Mouse (Mus musculus) hindbrain, embryonic 11.5 days (tissue): ENCODE results near the gene Hoxc4. TPM values are rescaled to one million over a fixed set of nuclear protein-coding genes. Genes with fewer than 3 reads are reported as not detected.

Experiments used
- ATAC-seq: fragments of 200-750 bp; cut with Nextera tagmentation; 2 replicates; pipeline ENCODE4 v1.8.0; 2017; ENCODE audit warnings: mild to moderate bottlenecking, moderate TSS enrichment, moderate library complexity; ENCODE audit not compliant: low FRiP score
- DNase-seq: peaks from one replicate; pipeline ENCODE4 v3.0.0-alpha.2; 2015; ENCODE audit warnings: low spot score
- H3K27ac ChIP-seq: fragments of 300-500 bp; sonication (generic); 2 replicates; pipeline ENCODE4 v1.5.1; 2014; ENCODE audit warnings: mild to moderate bottlenecking, low read depth, low read length
- H3K27me3 ChIP-seq: fragments of 300-500 bp; sonication (generic); 2 replicates; pipeline ENCODE4 v1.6.1; 2014; ENCODE audit warnings: mild to moderate bottlenecking, low read length, moderate library complexity, mixed read lengths; ENCODE audit not compliant: control insufficient read depth, insufficient read depth
- H3K36me3 ChIP-seq: fragments of 300-500 bp; sonication (generic); 2 replicates; pipeline ENCODE4 v1.6.1; 2014; ENCODE audit warnings: mild to moderate bottlenecking, low read length, moderate library complexity, mixed read lengths; ENCODE audit not compliant: control insufficient read depth, insufficient read depth
- H3K4me1 ChIP-seq: fragments of 300-500 bp; sonication (generic); replicated peaks from 2 replicates; pipeline ENCODE4 v1.6.1; 2014; ENCODE audit warnings: low read length, mixed read lengths; ENCODE audit not compliant: control insufficient read depth, insufficient read depth
- H3K4me2 ChIP-seq: fragments of 300-500 bp; sonication (generic); replicated peaks from 2 replicates; pipeline ENCODE4 v1.6.1; 2014; ENCODE audit warnings: mild to moderate bottlenecking, low read depth, low read length
- H3K4me3 ChIP-seq: fragments of 300-500 bp; sonication (generic); 2 replicates; pipeline ENCODE4 v1.5.1; 2014; ENCODE audit warnings: low read depth, low read length
- H3K9ac ChIP-seq: fragments of 300-500 bp; sonication (generic); 2 replicates; pipeline ENCODE4 v1.6.1; 2014; ENCODE audit warnings: low read depth, low read length
- H3K9me3 ChIP-seq: fragments of 300-500 bp; sonication (generic); 2 replicates; pipeline ENCODE4 v1.6.1; 2016; ENCODE audit warnings: low read length; ENCODE audit not compliant: control insufficient read depth
- WGBS: fragments of 180-500 bp; shearing (Covaris S2); extraction: QIAGEN DNeasy Blood & Tissue Kit; methylation state at CpG from one replicate; pipeline ENCODE4 v1.1.7; 2014; 5-methylcytosine and 5-hydroxymethylcytosine counted together
- polyA plus RNA-seq: library from polyadenylated mRNA; unstranded; fragments of >200 nt; fragmentation: Nextera tagmentation; extraction: Ambion mirVana; gene quantifications from 2 replicates; pipeline ENCODE4 v1.2.1, GENCODE M21; 2014

Gene Hoxc4
- 37.3 and 37.8 TPM in 2 replicates for polyA plus RNA-seq

DNA sequence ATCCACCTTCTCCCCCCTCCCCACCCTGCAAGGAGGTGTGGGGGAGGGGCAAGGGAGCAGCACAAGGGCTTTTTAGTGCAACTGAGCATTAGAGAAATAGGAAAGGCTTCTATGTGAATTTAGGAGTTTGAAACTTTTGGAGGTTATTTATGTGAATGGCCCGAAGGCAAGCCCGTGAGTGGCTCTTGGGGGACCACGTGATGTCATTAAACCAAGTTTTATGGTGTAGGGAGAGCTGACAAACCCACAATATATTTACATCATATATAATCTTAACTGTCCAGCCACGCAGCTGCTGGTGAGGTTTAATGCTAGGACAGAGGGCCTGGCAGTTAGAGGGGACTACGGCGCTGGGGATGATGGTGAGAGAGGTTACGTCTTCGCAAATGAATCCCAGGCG is at the start of gene Hoxc4:
Gene Hoxc4, plus strand, starts transcription at position 299 of the 400 bp plus-strand sequence.
- no peak for ATAC-seq
- WGBS: 3% methylated on average over 9 of the region's 9 CpGs
- H3K4me1 ChIP-seq: no peaks in the 10 kb centered on the region
- peaks cover 98% of the 10 kb centered on the region for H3K27me3 ChIP-seq
- peak within 1 kb of the TSS; percentile 35; the same call in 1 of the 2 replicates for H3K9ac ChIP-seq
- 0 out of 2 replicates have a peak within 1 kb of the TSS, but pooled peaks have one; percentile 30 for H3K27ac ChIP-seq
- peak within 1 kb of the TSS; percentile 15 for H3K4me3 ChIP-seq
- H3K4me2 ChIP-seq: peak within 1 kb of the TSS; percentile 36
- no peaks in the 10 kb centered on the region for H3K9me3 ChIP-seq
- DNase-seq: no peak
- no peaks in the 10 kb centered on the region for H3K36me3 ChIP-seq

DNA sequence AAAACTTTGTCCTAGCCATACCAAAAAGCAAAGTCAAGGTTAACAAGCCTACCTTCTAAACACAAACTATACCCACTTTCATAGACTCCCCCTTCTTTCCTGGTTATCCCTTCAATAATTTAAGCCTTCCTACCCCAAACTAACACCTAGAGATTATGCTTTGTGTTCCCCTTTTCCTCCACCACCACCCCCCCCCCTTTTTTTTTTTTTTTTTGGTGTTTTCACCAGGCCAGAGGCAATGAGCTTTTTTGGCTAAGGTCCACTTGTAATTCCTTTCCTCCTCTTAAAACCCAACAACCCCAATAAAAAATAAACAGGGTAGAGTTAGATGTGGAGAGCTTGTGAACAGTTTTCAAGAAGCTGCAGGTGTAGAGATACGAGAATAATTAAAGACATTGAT is 49.4 kb upstream of the Hoxc4 start:
- Histone ChIP-seq H3K27me3 (peaks cover 96% of the 10 kb centered on the region), H3K4me1 (no peaks in the 10 kb centered on the region), H3K4me2 (no peak overlapping the region), H3K9ac (no peak overlapping the region), H3K36me3 (no peaks in the 10 kb centered on the region), H3K27ac (no peak overlapping the region), H3K4me3 (no peak overlapping the region), H3K9me3 (no peaks in the 10 kb centered on the region)
- DNase-seq (no peak), ATAC-seq (no peak)
- 50% methylated on average over 1 of the region's 1 CpGs for WGBS

DNA sequence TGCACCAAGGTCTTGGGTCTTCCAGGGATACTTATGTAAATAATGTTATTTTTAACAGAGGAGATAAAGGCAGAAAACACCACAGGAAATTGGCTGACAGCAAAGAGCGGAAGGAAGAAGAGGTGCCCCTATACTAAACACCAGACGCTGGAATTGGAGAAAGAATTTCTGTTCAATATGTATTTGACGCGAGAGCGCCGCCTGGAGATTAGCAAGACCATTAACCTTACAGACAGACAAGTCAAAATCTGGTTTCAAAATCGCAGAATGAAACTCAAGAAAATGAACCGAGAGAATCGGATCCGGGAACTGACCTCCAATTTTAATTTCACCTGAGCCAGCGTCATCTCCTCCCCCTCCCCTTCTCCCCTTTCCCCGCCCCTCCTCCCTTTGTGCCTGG is 48.0 kb upstream of the Hoxc4 start:
- no peak overlapping the region for H3K4me3 ChIP-seq
- DNase-seq: no peak

DNA sequence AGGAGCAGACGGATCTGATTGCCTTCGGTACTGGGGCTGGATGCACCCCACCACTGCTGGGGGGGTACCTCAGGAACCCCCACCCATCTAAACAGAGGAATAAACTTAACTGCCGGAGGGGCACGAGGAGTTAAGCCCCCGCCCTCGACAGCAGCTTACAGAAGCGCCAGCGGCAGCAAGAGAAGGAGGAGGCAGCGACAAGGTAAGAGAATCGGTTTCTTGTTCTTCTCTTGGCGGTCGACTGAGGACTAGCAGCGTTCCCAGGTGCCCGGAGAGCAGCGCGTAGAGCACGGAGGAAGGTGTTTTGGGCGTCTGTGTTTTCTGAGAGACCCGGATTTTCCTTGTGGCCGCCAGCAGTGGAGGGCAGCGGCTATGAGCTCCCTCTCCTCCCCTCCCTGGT is 46.5 kb upstream of the Hoxc4 start:
- Histone ChIP-seq H3K9ac (no peak overlapping the region), H3K4me1 (no peaks in the 10 kb centered on the region)
- no peak for ATAC-seq

More for the DNA sequence above, 48.0 kb upstream of the Hoxc4 start:
- Histone ChIP-seq H3K4me2 (no peak overlapping the region), H3K36me3 (no peaks in the 10 kb centered on the region), H3K27me3 (peaks cover 94% of the 10 kb centered on the region), H3K4me1 (no peaks in the 10 kb centered on the region), H3K9ac (no peak overlapping the region), H3K9me3 (no peaks in the 10 kb centered on the region), H3K27ac (no peak overlapping the region)
- no peak for ATAC-seq
- WGBS: 4% methylated on average over 12 of the region's 12 CpGs

DNA sequence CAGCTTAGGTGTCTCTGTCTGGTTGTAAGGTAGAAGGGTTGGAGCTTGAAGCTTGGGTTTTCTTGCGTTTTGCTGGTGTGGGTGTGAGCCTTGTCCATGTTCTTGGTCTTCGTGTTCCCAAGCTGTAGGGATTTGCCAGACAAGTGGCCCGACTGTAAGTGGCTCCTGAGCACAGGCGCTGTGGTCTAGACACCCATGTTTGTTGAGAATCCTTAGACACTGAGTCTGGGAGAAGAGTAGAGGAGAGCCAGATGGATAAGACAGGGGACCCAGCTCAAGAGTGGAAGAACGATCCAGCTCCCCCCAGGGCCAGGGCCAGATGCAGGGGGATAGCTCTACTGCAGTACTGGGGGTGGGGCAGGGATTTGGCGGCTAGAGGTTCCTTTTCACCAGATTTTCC is 46.0 kb upstream of the Hoxc4 start:
- H3K4me3 ChIP-seq: no peak overlapping the region
- no peaks in the 10 kb centered on the region for H3K9me3 ChIP-seq
- H3K36me3 ChIP-seq: no peaks in the 10 kb centered on the region
- no peak for DNase-seq
- ATAC-seq: no peak
- H3K9ac ChIP-seq: no peak overlapping the region
- H3K4me1 ChIP-seq: no peaks in the 10 kb centered on the region
- peaks cover 94% of the 10 kb centered on the region for H3K27me3 ChIP-seq
- no peak overlapping the region for H3K4me2 ChIP-seq
- WGBS: under 1% methylated on average over 6 of the region's 6 CpGs
- H3K27ac ChIP-seq: no peak overlapping the region

More for the DNA sequence above, 46.5 kb upstream of the Hoxc4 start:
- DNase-seq: no peak
- no peaks in the 10 kb centered on the region for H3K36me3 ChIP-seq
- H3K27ac ChIP-seq: no peak overlapping the region
- H3K9me3 ChIP-seq: no peaks in the 10 kb centered on the region
- H3K27me3 ChIP-seq: peaks cover 94% of the 10 kb centered on the region
- H3K4me2 ChIP-seq: no peak overlapping the region
- H3K4me3 ChIP-seq: no peak overlapping the region
- 2% methylated on average over 21 of the region's 21 CpGs for WGBS

DNA sequence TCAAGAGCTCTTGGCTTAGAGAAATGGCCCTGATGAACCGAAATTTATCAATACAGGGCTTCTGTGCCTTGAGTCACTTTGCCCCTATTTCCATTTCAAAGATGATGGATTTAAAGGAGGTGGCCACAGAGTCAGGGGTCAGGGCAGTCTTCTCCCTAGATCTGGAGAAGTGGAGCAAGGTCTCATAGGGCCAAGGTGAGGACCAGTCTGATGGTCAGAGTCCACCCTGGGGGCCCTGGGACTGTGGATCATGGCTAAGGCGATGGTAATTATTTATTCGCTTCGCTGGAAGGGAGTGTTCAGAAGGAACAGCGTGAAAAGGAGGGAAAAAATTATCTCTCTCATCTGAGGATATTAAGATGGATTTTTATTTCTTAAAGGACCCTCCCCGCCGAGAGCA is 43.7 kb upstream of the Hoxc4 start:
- Histone ChIP-seq H3K4me1 (no peaks in the 10 kb centered on the region), H3K9me3 (no peaks in the 10 kb centered on the region), H3K9ac (no peak overlapping the region), H3K36me3 (no peaks in the 10 kb centered on the region), H3K27ac (no peak overlapping the region), H3K27me3 (peaks cover 96% of the 10 kb centered on the region), H3K4me2 (no peak overlapping the region), H3K4me3 (no peak overlapping the region)
- WGBS: 5% methylated on average over 7 of the region's 7 CpGs
- ATAC-seq (no peak), DNase-seq (no peak)

DNA sequence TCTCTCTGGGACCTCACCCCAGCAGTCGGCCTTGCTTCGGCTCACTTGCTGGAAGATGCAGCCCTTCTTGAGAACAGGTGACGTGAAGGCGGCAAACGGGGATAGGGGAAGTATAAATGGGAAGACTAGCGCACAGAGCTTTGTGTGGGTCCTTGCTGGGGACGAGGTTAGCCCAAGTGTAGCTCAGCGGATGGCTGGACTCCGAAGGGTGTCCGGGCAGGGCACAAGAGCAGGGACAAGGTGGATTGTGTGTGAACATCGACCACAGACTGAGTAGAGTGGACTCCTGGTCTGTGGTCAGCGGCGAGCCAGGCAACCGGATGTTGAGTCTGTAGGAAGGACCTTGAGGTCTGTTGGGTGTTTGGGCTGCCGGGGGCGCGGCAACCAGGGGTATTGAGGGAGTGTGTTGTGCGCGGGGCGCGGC is 43.0 kb upstream of the Hoxc4 start:
- Histone ChIP-seq H3K4me2 (no peak overlapping the region), H3K4me1 (no peaks in the 10 kb centered on the region), H3K27me3 (peaks cover 96% of the 10 kb centered on the region), H3K27ac (no peak overlapping the region), H3K9ac (no peak overlapping the region), H3K4me3 (no peak overlapping the region), H3K36me3 (no peaks in the 10 kb centered on the region), H3K9me3 (no peaks in the 10 kb centered on the region)
- DNase-seq (no peak), ATAC-seq (no peak)
- under 1% methylated on average over 21 of the region's 21 CpGs for WGBS

DNA sequence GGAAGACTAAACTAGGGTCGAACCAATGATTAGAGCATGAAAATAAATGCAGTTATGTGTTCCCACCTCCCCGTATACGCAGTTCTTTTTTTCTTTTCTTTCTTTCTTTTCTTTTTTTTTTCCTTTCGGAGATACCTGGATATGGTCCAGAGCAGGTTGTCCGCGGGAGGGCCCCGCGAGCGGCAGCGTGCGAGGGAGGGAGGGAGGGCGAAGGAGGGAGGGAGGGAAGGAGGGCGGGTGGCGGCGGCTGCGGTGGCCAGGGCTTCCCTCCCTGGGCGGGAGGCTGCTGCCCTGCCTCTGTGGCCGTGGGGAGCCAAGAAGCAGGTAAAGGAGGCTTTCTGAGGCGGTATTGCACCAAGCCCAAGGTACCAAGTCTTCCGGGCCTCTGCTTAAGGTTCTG is 42.6 kb upstream of the Hoxc4 start, which contains the start of gene Hoxc9:
Gene Hoxc9, plus strand, starts transcription at position 269 of the 400 bp plus-strand sequence.
- DNase-seq (no peak), ATAC-seq (no peak)
- Histone ChIP-seq H3K36me3 (no peaks in the 10 kb centered on the region), H3K27ac (no peak within 1 kb of the TSS), H3K9me3 (no peaks in the 10 kb centered on the region), H3K4me3 (no peak within 1 kb of the TSS), H3K4me2 (no peak within 1 kb of the TSS), H3K4me1 (no peaks in the 10 kb centered on the region), H3K27me3 (peaks cover 96% of the 10 kb centered on the region), H3K9ac (no peak within 1 kb of the TSS)
- 3% methylated on average over 6 of the region's 20 CpGs for WGBS

DNA sequence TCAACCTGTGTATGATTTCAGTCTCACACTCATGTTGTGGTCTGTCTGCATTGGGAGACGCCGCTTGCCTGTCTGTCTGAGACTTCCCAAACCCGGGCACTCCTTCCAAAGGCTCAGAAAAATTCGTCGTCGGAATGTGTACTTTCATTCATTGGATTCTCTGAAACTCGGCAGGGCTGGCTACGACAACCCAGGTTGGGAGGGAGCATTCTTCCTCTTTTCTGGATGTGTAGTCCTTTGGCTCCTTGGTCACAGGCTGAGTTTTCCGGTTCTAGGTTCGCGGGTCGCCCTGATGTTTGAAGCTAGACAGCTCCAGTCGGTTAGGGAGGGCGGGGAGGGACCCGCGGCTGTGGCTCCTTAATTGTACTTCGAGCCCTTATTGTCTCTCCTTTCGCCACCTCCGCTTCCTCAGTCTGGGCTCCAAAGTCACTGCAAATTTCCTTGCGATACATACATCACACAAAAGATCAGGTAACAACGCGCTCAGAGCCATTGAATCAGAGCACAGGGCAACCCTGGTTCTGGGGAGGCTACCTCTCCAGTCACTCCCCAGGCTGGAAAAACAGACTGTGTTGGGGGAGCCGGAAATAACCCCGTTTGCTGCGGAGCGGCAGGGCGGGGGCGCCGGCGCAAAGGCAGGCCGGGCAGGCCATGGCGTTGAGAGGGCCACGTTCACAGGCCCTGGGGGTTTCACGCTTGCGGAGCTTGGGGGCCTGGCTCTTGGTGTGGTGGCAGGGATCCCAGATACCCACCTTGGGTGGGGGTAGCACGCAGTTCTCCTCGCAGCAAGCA is 41.9 kb upstream of the Hoxc4 start:
- Histone ChIP-seq H3K27ac (no peak overlapping the region), H3K27me3 (peaks cover 97% of the 10 kb centered on the region), H3K9ac (no peak overlapping the region), H3K4me3 (no peak overlapping the region), H3K9me3 (no peaks in the 10 kb centered on the region), H3K36me3 (no peaks in the 10 kb centered on the region), H3K4me1 (no peaks in the 10 kb centered on the region), H3K4me2 (no peak overlapping the region)
- DNase-seq (no peak), ATAC-seq (no peak)
- under 1% methylated on average over 37 of the region's 37 CpGs for WGBS
